Comparison of ENCODE assay signal across 8 mouse cellular contexts in genomic region chr3:88296561-88297318, GRCm38 (mm10). TPM values are rescaled to one million over a fixed set of nuclear protein-coding genes. Genes with fewer than 3 reads are reported as not detected.
DNase-seq lines count a peak whose midpoint lies in the region; ATAC-seq and TF ChIP-seq lines count a peak whose summit lies in the region.

Gene Tsacc, minus strand, starts transcription at chr3:88296999.
Gene Cct3, plus strand, starts transcription at chr3:88297116.

- WGBS in hindbrain, embryonic 10.5 days, result under 1% methylated on average over 44 of the region's 44 CpGs
- 1% methylated on average over 44 of the region's 44 CpGs for WGBS in lung, postnatal 0 days

- DNase-seq in MN1 (ENCODE audit: low spot score), result peak; percentile 99
- peak; percentile 100 for DNase-seq in cerebellum, adult 9-10 months
- peak; percentile 96 for DNase-seq in hindbrain, embryonic 10.5 days (ENCODE audit: low spot score)
- DNase-seq in layer of hippocampus, adult 9-11 months, result peak; percentile 99
- DNase-seq in lung, postnatal 0 days (ENCODE audit: low spot score), result peak; percentile 99
- peak; percentile 92 for DNase-seq in ovary, postnatal 14 days (ENCODE audit: low spot score)
- peak; percentile 96 for DNase-seq in thymus, postnatal 14 days

- peak within 1 kb of the TSS; percentile 61 for H3K4me2 ChIP-seq in lung, postnatal 0 days (replicated peaks; ENCODE audit: low read depth, low read length)

- peaks cover 37% of the 10 kb centered on the region for H3K36me3 ChIP-seq in hindbrain, embryonic 10.5 days
- peaks cover 14% of the 10 kb centered on the region; the same call in 1 of the 2 replicates for H3K36me3 ChIP-seq in lung, postnatal 0 days (ENCODE audit: insufficient read depth, low read length)

- peak within 1 kb of the TSS; percentile 96 for H3K27ac ChIP-seq in hindbrain, embryonic 10.5 days
- H3K27ac ChIP-seq in lung, postnatal 0 days (ENCODE audit: low read length), result peak within 1 kb of the TSS; percentile 88

- no peaks in the 10 kb centered on the region for H3K9me3 ChIP-seq in hindbrain, embryonic 10.5 days
- no peaks in the 10 kb centered on the region for H3K9me3 ChIP-seq in lung, postnatal 0 days (ENCODE audit: low read length)

- TF ChIP-seq CTCF in lung, postnatal 0 days (IDR thresholded peaks at IDR 0.05), result peak; percentile 46

- ATAC-seq in frontal cortex, adult (ENCODE audit: low TSS enrichment), result peak; percentile 96
- peak; percentile 99 for ATAC-seq in lung, postnatal 0 days

- peaks cover 23% of the 10 kb centered on the region for H3K4me1 ChIP-seq in hindbrain, embryonic 10.5 days (replicated peaks)
- peaks cover 6% of the 10 kb centered on the region; the same call in 1 of the 2 replicates for H3K4me1 ChIP-seq in lung, postnatal 0 days (ENCODE audit: insufficient read depth, low read depth, low read length)

- H3K9ac ChIP-seq in lung, postnatal 0 days (replicated peaks; ENCODE audit: low read depth), result peak within 1 kb of the TSS; percentile 72

- peak within 1 kb of the TSS; percentile 80 for H3K4me3 ChIP-seq in hindbrain, embryonic 10.5 days
- peak within 1 kb of the TSS; percentile 80 for H3K4me3 ChIP-seq in lung, postnatal 0 days (ENCODE audit: low read depth, low read length)

- H3K27me3 ChIP-seq in hindbrain, embryonic 10.5 days (ENCODE audit: insufficient read depth, poor library complexity, severe bottlenecking), result no peaks in the 10 kb centered on the region
- H3K27me3 ChIP-seq in lung, postnatal 0 days (replicated peaks; ENCODE audit: insufficient read depth, low read length), result no peaks in the 10 kb centered on the region

- no peak for TF ChIP-seq EP300 in lung, postnatal 0 days (IDR thresholded peaks at IDR 0.05)

RNA-seq across cellular contexts. Expression of gene Tsacc, which starts in this region (rescaled TPM):
- polyA plus RNA-seq in hindbrain, embryonic 10.5 days (2016; fragmentation: Nextera tagmentation; extraction: Ambion mirVana), result 14.4 and 15.4 TPM in 2 replicates
- polyA plus RNA-seq in lung, postnatal 0 days (2015; fragmentation: Nextera tagmentation; extraction: Ambion mirVana), result 10.8 and 13.1 TPM in 2 replicates

RNA-seq across cellular contexts. Expression of gene Cct3, which starts in this region (rescaled TPM):
- polyA plus RNA-seq in hindbrain, embryonic 10.5 days (2016; fragmentation: Nextera tagmentation; extraction: Ambion mirVana), result 755 and 805 TPM in 2 replicates
- 173 and 177 TPM in 2 replicates for polyA plus RNA-seq in lung, postnatal 0 days (2015; fragmentation: Nextera tagmentation; extraction: Ambion mirVana)

Comparison
In these comparisons a context has a peak if more than half of its experiments do, and no peak if none do; other contexts are left out.
1. Peak in every context shown above with its lines: DNase-seq, ATAC-seq, H3K4me3 ChIP-seq and H3K27ac ChIP-seq.